Mouse (Mus musculus) midbrain, embryonic 15.5 days (tissue): Measurements from ENCODE around the gene Angel1. TPM values are rescaled to one million over a fixed set of nuclear protein-coding genes. Genes with fewer than 3 reads are reported as not detected.

Experiments used
- ATAC-seq: fragments of 200-750 bp; cut with Nextera tagmentation; replicated peaks from 2 replicates; pipeline ENCODE4 v1.8.0; 2017; ENCODE audit warnings: moderate TSS enrichment
- H3K27ac ChIP-seq: fragments of 300-500 bp; sonication (generic); 2 replicates; pipeline ENCODE4 v1.5.1; 2015; ENCODE audit warnings: mild to moderate bottlenecking, inconsistent platforms
- H3K27me3 ChIP-seq: fragments of 300-500 bp; sonication (generic); replicated peaks from 2 replicates; pipeline ENCODE4 v1.6.1; 2015; ENCODE audit warnings: inconsistent platforms
- H3K36me3 ChIP-seq: fragments of 300-500 bp; sonication (generic); replicated peaks from 2 replicates; pipeline ENCODE4 v1.6.1; 2015; ENCODE audit warnings: inconsistent platforms
- H3K4me1 ChIP-seq: fragments of 300-500 bp; sonication (generic); 2 replicates; pipeline ENCODE4 v1.6.1; 2015; ENCODE audit warnings: inconsistent platforms
- H3K4me2 ChIP-seq: fragments of 300-500 bp; sonication (generic); 2 replicates; pipeline ENCODE4 v1.6.1; 2015; ENCODE audit warnings: inconsistent platforms, mild to moderate bottlenecking, moderate library complexity
- H3K4me3 ChIP-seq: fragments of 300-500 bp; sonication (generic); 2 replicates; pipeline ENCODE4 v1.5.1; 2015; ENCODE audit warnings: mild to moderate bottlenecking, inconsistent platforms
- H3K9ac ChIP-seq: fragments of 300-500 bp; sonication (generic); 2 replicates; pipeline ENCODE4 v1.6.1; 2015; ENCODE audit warnings: mild to moderate bottlenecking, inconsistent platforms
- H3K9me3 ChIP-seq: fragments of 300-500 bp; sonication (generic); 2 replicates; pipeline ENCODE4 v1.6.1; 2016; ENCODE audit warnings: inconsistent platforms
- WGBS: fragments of 180-500 bp; shearing (Covaris S2); methylation state at CpG from one replicate; pipeline ENCODE4 v1.1.7; 2015; ENCODE audit warnings: mixed read lengths; 5-methylcytosine and 5-hydroxymethylcytosine counted together
- polyA plus RNA-seq: library from polyadenylated mRNA; unstranded; fragments of >200 nt; fragmentation: Nextera tagmentation; extraction: Ambion mirVana; gene quantifications from 2 replicates; pipeline ENCODE4 v1.2.1, GENCODE M21; 2015

Gene Angel1
- polyA plus RNA-seq, result 11.5 and 12.8 TPM in 2 replicates

DNA sequence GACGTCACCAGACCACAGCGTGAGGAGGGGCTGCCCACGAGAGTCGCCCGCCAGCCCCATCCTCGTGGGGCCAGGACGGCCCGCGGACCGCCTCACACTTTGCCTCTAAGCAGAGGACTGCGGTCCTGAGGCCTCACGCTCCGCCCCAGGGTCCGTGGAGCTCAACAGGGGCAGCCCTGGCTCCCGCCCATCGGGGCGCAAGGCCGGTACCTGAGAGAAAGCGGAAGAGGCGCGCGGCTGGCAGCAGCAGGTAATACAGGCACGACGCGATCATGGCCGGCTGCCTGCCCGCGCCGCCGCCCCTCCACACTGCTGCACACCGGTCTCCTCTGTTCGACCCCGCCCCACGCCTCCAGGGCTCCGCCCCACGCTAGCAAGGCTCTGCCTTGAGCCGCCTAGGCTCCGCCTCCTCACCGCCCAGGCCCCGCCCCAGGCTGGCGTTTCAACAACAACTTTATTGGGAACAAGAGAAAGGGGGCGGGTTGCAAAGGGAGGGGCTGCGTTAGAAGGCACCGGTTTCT is at the start of gene Angel1:
Angel1 (minus strand) TSS at position 341 of the 521 bp plus-strand sequence.
- H3K4me2 ChIP-seq, result peak within 1 kb of the TSS; percentile 90
- H3K36me3 ChIP-seq, result no peaks in the 10 kb centered on the region
- peak; percentile 99 for ATAC-seq
- no peaks in the 10 kb centered on the region for H3K27me3 ChIP-seq
- H3K27ac ChIP-seq, result peak within 1 kb of the TSS; percentile 81
- peak within 1 kb of the TSS; percentile 81 for H3K9ac ChIP-seq
- no peaks in the 10 kb centered on the region for H3K9me3 ChIP-seq
- peak within 1 kb of the TSS; percentile 88 for H3K4me3 ChIP-seq
- WGBS, result under 1% methylated on average over 44 of the region's 44 CpGs
- H3K4me1 ChIP-seq, result peaks cover 10% of the 10 kb centered on the region

DNA sequence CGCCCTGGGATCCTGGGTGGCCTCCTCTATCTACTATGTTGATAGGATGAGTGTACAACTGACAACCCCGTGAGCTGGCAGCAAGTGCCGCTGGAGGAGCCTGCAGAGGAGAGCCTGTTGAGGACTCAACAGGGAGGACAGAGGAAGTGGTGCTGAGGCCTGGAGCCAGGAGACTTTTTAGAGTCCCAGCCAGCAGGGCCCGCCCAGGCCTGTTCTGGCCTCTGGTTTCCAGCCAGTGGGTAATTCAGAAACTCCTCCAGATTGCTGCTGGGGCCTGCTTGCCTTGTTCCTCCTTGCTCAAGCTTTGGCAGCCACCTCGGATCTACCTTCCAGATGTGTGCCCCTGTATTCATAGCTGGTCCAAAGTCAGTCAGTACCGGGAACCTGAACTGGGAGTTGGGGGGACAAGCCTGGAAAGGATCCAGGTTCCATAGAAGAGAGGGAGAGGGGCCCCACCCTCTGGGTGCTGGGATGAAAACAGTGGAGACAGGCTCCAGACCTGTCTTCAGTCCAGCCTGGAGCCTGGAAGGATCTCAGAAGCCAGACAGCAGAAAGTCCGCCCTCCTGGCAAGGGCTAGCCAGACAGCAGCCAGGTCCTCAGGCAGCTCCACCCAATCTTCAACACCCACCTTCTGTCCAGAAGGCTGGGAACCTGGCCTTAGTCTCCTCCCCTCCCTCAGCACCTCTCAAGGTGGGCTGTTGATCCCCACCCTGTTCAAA is 49.5 kb upstream of the Angel1 start:
- Histone ChIP-seq H3K27ac (no peak overlapping the region), H3K4me1 (peaks cover 18% of the 10 kb centered on the region), H3K36me3 (no peaks in the 10 kb centered on the region), H3K9ac (no peak overlapping the region), H3K4me2 (no peak overlapping the region), H3K4me3 (no peak overlapping the region), H3K9me3 (no peaks in the 10 kb centered on the region), H3K27me3 (no peaks in the 10 kb centered on the region)
- ATAC-seq, result no peak
- WGBS, result 87% methylated on average over 7 of the region's 7 CpGs

DNA sequence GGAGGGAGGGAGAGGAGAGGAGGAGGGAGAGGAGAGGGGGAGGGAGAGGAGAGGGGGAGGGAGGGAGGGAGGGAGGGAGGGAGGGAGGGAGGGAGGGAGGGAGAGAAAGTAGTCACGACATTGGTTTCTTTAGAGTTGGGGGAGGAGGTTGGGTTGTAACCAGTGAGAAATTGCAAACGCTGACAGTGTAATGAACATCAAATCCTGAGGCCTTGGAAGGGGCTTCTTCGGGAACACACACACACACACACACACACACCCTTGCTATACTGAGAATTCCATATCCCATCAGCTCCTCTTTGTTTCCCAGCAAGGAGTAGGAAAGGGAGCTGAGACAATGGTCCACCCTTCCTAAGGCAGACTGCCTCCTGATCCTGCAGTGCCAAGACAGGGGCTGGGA is 46.3 kb upstream of the Angel1 start:
- H3K27me3 ChIP-seq, result no peaks in the 10 kb centered on the region
- no peak overlapping the region for H3K9ac ChIP-seq
- H3K9me3 ChIP-seq, result no peaks in the 10 kb centered on the region
- H3K4me1 ChIP-seq, result peaks cover 26% of the 10 kb centered on the region
- no peaks in the 10 kb centered on the region for H3K36me3 ChIP-seq
- ATAC-seq, result no peak; the same call in 1 of the 2 replicates
- H3K4me3 ChIP-seq, result no peak overlapping the region
- H3K4me2 ChIP-seq, result 0 out of 2 replicates have a peak overlapping the region, but pooled peaks have one; percentile 4
- 21% methylated on average over 3 of the region's 3 CpGs for WGBS
- H3K27ac ChIP-seq, result peak overlapping the region; percentile 60

DNA sequence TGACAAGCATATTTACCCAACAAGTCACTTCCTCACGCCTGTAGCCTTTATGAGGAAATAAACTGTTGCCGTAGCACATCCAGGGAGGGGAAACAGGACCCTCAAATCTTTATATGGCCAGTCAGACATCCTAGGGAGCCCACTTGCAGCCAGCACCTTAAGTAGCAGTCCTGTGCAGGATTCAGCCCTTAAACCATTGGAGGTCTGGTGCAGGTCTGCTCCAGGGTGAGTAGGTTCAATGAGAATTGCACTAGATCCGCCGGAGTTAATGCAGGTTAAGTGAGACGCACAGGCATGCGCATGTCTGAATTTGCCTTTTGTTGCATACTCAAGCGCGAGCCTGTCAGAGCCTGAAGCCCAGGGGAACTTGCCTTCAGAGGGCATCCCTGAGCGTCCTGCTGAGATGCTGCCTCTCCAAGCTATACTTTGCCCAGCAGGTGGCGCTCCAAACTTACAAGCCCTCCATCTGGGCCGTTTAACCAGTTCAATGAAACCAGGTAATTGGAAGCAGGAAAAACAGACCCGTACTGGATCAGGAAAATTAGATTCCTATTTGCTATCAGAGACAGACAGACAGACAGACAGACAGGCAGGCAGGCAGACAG is 45.7 kb upstream of the Angel1 start:
- H3K27ac ChIP-seq, result peak overlapping the region; percentile 69
- H3K9me3 ChIP-seq, result no peaks in the 10 kb centered on the region
- peak; percentile 78 for ATAC-seq
- no peak overlapping the region for H3K9ac ChIP-seq
- WGBS, result 11% methylated on average over 12 of the region's 12 CpGs
- H3K4me1 ChIP-seq, result peaks cover 26% of the 10 kb centered on the region
- H3K4me3 ChIP-seq, result no peak overlapping the region
- no peaks in the 10 kb centered on the region for H3K27me3 ChIP-seq
- H3K4me2 ChIP-seq, result peak overlapping the region; percentile 30
- no peaks in the 10 kb centered on the region for H3K36me3 ChIP-seq

DNA sequence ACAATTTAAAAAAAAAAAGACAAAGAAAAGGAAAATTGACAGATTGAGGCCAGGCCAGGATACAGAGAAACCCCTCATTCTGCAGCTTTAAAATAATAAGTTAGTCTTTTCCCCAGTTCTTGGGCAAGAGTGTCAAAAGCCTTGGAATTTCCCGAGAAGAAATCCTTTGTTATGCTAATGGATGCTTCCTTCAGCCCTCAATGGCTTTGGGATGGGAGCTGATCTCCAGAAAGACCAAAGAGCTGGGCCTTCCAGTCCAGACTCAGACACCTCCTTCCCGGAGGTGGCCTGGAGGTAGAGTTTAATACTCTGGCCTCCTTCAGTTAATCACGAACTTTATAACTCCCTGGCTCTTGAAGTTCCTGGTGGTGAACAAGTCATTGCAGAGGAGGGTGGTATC is 44.7 kb upstream of the Angel1 start:
- ATAC-seq, result no peak
- no peak overlapping the region for H3K4me2 ChIP-seq
- no peaks in the 10 kb centered on the region for H3K36me3 ChIP-seq
- no peak overlapping the region for H3K9ac ChIP-seq
- peak overlapping the region; percentile 39; the same call in 1 of the 2 replicates for H3K27ac ChIP-seq
- 3% methylated on average over 3 of the region's 3 CpGs for WGBS
- no peaks in the 10 kb centered on the region for H3K9me3 ChIP-seq
- no peak overlapping the region for H3K4me3 ChIP-seq
- no peaks in the 10 kb centered on the region for H3K27me3 ChIP-seq
- H3K4me1 ChIP-seq, result peaks cover 26% of the 10 kb centered on the region

DNA sequence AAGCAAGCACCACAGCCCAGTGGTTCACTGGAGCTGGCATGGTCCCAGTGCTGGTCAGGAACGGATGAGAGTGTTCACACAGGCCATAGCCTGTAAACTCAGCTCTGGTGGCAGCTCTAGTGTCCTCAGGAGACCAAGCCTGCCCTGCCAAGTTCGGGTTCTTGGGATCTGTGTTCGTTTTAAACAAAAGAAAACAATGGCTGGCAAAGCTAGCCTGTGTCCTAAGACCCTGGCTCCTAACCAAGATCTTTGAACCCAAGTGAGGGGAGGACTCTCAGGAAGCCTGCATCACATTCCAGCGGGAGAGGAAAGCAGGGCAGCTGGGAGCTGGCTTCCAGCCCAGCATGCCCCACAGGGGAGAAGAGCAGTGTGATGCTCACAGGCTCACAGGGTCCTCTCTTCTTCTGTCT is 44.0 kb upstream of the Angel1 start:
- WGBS, result 13% methylated on average over 4 of the region's 4 CpGs
- no peaks in the 10 kb centered on the region for H3K36me3 ChIP-seq
- no peaks in the 10 kb centered on the region for H3K9me3 ChIP-seq
- H3K27me3 ChIP-seq, result no peaks in the 10 kb centered on the region
- H3K27ac ChIP-seq, result peak overlapping the region; percentile 39; the same call in 1 of the 2 replicates
- no peak overlapping the region for H3K4me2 ChIP-seq
- H3K9ac ChIP-seq, result no peak overlapping the region
- peaks cover 26% of the 10 kb centered on the region for H3K4me1 ChIP-seq
- ATAC-seq, result no peak
- H3K4me3 ChIP-seq, result no peak overlapping the region

DNA sequence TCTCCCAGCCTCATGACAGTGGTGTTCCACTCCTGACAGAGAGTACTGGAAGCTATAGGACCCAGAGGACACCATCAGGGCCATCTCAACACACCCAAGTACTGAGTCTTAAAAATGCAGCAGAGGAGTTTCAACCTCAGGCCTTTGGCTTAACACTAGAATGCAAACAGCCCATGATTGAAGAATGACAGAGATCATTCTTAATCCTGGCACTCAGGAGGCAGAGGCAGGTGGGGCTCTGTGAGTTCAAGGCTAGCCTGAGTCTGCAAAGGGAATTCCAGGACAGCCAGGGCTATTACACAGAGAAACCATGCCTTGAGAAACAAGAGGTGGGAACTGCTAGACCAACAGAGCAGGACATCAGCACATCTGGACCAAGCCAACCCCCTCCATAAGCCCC is 43.6 kb upstream of the Angel1 start:
- H3K36me3 ChIP-seq, result no peaks in the 10 kb centered on the region
- no peaks in the 10 kb centered on the region for H3K9me3 ChIP-seq
- peaks cover 26% of the 10 kb centered on the region for H3K4me1 ChIP-seq
- no peak overlapping the region for H3K4me2 ChIP-seq
- no peak overlapping the region for H3K9ac ChIP-seq
- H3K27ac ChIP-seq, result peak overlapping the region; percentile 39; the same call in 1 of the 2 replicates
- H3K27me3 ChIP-seq, result no peaks in the 10 kb centered on the region
- no peak overlapping the region for H3K4me3 ChIP-seq
- no peak for ATAC-seq

DNA sequence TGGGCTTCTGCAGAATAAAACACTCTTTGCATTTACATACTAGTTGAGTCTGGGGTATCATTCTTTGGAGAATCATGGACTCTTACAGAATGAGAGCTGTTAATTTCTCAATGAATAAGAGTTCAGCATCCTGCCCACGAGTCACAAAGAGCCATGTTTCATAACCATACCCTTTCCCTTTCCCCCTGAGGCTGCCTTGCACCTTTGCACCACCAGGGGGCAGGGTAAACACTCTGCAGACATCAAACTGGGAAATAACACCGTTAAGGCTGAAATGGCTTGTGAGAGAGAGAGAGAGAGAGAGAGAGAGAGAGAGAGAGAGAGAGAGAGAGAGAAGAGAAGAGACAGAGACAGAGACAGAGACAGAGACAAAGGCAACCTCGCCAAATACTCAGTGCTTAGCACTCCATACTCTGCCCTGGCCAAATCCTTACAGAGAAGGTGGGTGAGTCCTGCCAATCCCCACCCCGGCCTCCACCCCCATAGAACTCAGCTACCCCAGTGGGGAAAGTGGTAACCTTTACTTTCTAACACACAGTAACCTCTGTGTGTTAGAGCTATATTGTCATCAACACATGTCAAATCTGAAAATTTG is 42.8 kb upstream of the Angel1 start:
- no peak overlapping the region for H3K27ac ChIP-seq
- no peaks in the 10 kb centered on the region for H3K36me3 ChIP-seq
- ATAC-seq, result no peak
- no peak overlapping the region for H3K9ac ChIP-seq
- peaks cover 26% of the 10 kb centered on the region for H3K4me1 ChIP-seq
- no peak overlapping the region for H3K4me2 ChIP-seq
- 28% methylated on average over 4 of the region's 4 CpGs for WGBS
- no peak overlapping the region for H3K4me3 ChIP-seq
- no peaks in the 10 kb centered on the region for H3K9me3 ChIP-seq
- no peaks in the 10 kb centered on the region for H3K27me3 ChIP-seq

DNA sequence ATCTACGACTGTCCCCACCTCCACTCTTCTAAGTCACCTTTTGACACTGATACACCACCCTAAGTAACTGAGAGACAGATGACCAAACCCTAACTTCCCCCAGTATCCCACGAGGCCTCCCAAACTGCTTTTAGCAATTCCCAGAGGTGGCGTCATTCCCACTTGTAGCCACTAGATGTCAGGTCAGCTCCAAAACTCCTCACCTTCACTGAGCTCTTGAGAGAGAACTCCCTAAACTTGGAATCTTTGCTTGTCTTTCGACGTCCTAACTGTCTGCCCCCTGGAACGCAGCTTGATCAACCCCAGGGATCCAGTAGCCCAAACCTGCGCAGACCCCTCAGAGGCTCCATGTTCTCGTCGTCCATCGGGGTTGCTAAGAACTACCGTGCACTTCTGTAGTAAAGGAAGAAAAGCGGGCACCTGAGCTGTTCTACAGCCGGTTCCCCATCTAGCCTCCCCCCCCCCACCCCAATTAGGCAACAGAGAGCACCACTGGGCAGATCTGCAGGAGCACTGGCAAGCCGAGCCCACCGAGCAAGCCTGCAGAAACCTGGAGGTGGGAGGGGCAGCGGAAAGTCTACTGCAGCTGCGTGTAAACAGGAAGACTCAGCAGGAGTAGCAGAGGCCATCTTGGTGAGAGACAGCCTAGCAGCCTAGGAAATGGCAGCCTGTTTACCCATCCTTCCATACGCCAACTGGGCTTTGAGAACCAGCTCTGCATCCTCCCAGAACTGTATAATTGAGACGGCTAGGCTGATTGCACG is 41.8 kb upstream of the Angel1 start:
- ATAC-seq, result peak; percentile 24; the same call in 1 of the 2 replicates
- Histone ChIP-seq H3K4me2 (no peak overlapping the region), H3K4me1 (peaks cover 25% of the 10 kb centered on the region), H3K9ac (no peak overlapping the region), H3K36me3 (no peaks in the 10 kb centered on the region), H3K27ac (no peak overlapping the region), H3K9me3 (no peaks in the 10 kb centered on the region), H3K4me3 (no peak overlapping the region), H3K27me3 (no peaks in the 10 kb centered on the region)
- 41% methylated on average over 20 of the region's 20 CpGs for WGBS

DNA sequence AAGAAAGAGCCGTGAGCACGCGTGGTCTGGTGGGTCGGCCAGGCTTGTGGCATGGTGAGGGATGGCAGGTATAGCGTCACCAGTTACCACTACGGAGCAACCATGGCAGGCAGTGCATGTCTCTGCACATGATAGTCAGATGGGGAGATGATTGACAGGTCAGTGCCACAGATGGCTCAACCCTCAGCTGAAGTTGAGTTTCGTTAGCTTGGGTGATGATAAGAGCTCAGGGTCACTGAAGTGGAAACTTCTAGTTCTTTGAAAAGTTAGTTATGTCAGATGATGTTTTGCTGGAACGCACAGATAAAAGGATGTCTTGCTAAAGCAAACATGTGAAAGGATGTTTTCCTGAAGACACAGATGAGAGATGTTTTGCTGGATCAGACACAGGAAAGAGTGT is 40.2 kb upstream of the Angel1 start:
- no peak for ATAC-seq

DNA sequence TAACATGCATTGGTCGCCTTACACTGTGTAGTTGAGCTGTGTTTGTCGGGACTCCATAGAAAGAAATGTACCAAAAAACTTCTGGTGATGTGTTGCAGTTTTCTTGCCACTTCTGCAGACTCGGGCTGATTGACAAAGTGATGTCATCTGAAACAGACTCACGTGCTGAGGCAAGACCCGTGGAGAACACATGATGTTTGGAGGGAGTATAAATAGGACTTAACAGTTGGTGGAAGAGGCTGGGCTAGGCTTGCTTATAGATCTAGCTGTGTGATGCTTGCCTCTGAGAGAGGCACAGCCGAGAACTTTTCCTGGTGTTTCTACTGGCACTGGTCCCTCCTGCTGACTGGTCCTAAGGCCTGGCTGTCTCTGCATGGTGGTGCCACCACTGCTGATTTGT is 37.8 kb upstream of the Angel1 start:
- Histone ChIP-seq H3K9ac (no peak overlapping the region), H3K9me3 (no peaks in the 10 kb centered on the region), H3K27me3 (no peaks in the 10 kb centered on the region), H3K36me3 (no peaks in the 10 kb centered on the region), H3K27ac (no peak overlapping the region), H3K4me1 (no peaks in the 10 kb centered on the region), H3K4me2 (no peak overlapping the region), H3K4me3 (no peak overlapping the region)
- no peak for ATAC-seq
- 83% methylated on average over 6 of the region's 6 CpGs for WGBS

More for the DNA sequence above, 40.2 kb upstream of the Angel1 start:
- no peaks in the 10 kb centered on the region for H3K36me3 ChIP-seq
- no peaks in the 10 kb centered on the region for H3K9me3 ChIP-seq
- H3K9ac ChIP-seq, result no peak overlapping the region
- H3K4me3 ChIP-seq, result no peak overlapping the region
- no peak overlapping the region for H3K27ac ChIP-seq
- 90% methylated on average over 8 of the region's 8 CpGs for WGBS
- no peak overlapping the region for H3K4me2 ChIP-seq
- no peaks in the 10 kb centered on the region for H3K27me3 ChIP-seq
- peaks cover 13% of the 10 kb centered on the region for H3K4me1 ChIP-seq

DNA sequence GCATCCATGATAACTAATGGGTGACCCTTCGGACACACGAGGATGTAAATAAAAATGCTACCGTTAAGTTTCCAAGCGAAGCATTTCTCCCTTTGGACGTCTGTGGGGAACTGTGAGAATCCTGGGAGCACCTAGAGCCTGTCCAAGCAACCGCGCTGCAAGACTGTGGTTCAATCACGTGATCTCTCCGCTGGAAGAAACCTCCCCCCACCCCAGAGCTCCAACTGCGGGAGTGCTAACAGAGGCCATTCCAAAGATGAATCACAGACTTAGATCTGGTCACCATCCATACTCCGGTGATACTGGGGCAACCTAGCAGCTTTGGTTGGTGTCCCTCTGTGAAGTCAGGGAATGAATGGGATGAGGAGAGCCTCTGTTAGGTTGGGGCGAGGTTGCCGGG is 34.8 kb upstream of the Angel1 start:
- no peak for ATAC-seq
- no peak overlapping the region for H3K9ac ChIP-seq
- no peaks in the 10 kb centered on the region for H3K36me3 ChIP-seq
- no peaks in the 10 kb centered on the region for H3K4me1 ChIP-seq
- no peak overlapping the region for H3K27ac ChIP-seq
- H3K27me3 ChIP-seq, result no peaks in the 10 kb centered on the region
- H3K4me2 ChIP-seq, result no peak overlapping the region
- no peak overlapping the region for H3K4me3 ChIP-seq
- no peaks in the 10 kb centered on the region for H3K9me3 ChIP-seq
- WGBS, result 80% methylated on average over 13 of the region's 13 CpGs
